Mouse (Mus musculus): Measurements from ENCODE around the gene Scimp. TPM values are rescaled to one million over a fixed set of nuclear protein-coding genes. Genes with fewer than 3 reads are reported as not detected.

Gene Scimp
- polyA plus RNA-seq, 1 experiment from 2014 or later: 0.18 TPM

DNA sequence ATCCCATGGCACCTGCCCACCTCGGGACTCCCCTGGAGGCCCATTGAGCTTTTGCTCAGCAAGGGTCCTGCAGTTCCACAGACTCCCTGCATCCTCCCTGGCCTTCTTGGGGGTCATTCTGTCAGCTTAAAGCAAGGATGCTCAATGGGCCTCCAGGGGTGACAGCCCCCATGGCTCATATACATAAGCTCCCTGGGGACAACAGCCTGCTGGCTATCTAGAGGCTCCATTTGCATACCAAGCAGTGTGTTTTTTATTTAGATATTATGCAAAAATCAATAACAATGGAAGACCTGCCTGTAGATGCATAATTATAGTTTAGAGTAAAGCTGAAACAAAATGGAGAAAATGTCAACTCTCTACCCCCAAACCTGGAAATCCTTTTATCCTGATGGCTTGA lies 3.4 kb downstream of the Scimp start:
- 6% methylated on average over 1 of the region's 1 CpGs for WGBS

DNA sequence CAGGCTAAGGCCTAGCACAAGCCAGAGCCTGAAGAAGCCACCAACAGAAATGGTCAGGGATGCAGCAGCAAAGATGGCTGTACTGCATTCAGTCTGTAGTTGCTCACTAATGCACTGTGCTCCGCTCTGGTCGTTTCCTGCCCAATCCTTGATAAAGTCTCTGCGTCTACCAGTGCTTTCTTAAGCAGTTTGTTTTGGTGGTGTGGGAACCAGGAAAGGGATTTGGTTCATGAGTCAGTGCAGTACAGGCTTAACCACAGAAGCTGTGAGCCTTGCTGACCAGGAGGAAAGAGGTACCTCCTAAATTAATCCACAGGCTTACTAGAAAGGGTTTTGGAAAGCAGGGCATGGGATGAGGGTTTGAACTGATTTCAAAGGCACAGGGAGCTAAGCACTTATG lies 4.3 kb downstream of the Scimp start:
- Histone ChIP-seq H3K9ac (replicated peaks) (no peak overlapping the region), H3K4me3 (replicated peaks) (no peak overlapping the region), H3K36me3 (no peaks in the 10 kb centered on the region), H3K9me3 (replicated peaks) (no peaks in the 10 kb centered on the region), H3K4me1 (no peaks in the 10 kb centered on the region), H3K27me3 (replicated peaks) (no peaks in the 10 kb centered on the region), H3K4me2 (no peak overlapping the region), H3K27ac (replicated peaks) (no peak overlapping the region)
- ATAC-seq (ENCODE audit: low FRiP score): no peak
- 76% methylated on average over 3 of the region's 3 CpGs for WGBS

More for the DNA sequence above, 3.4 kb downstream of the Scimp start:
- ATAC-seq (ENCODE audit: low FRiP score): no peak
- no peaks in the 10 kb centered on the region for H3K4me1 ChIP-seq
- no peak overlapping the region for H3K4me3 ChIP-seq (replicated peaks)
- no peaks in the 10 kb centered on the region for H3K36me3 ChIP-seq
- no peak overlapping the region for H3K27ac ChIP-seq (replicated peaks)
- H3K27me3 ChIP-seq (replicated peaks): no peaks in the 10 kb centered on the region
- H3K4me2 ChIP-seq: no peak overlapping the region
- H3K9ac ChIP-seq (replicated peaks): no peak overlapping the region
- no peaks in the 10 kb centered on the region for H3K9me3 ChIP-seq (replicated peaks)

DNA sequence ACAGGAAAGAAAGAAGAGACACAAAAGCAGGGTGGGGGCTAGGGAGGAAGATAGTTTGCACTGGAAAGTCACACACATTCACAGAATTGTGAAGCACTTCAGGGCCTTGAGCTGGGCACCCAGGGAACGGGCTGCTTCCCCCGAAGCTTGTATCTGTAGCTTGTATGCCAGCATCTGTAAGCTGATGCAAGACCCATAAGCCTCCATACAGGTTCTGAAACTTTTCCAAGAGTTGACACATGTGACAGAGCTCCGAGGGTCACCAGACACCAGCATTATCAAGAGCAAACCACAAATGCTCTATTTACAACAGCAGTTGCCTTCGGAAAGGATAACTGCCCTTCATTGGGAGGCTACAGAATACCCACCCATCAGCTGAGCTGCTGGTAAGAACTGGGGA lies 4.8 kb downstream of the Scimp start:
- ATAC-seq (ENCODE audit: low FRiP score): no peak

DNA sequence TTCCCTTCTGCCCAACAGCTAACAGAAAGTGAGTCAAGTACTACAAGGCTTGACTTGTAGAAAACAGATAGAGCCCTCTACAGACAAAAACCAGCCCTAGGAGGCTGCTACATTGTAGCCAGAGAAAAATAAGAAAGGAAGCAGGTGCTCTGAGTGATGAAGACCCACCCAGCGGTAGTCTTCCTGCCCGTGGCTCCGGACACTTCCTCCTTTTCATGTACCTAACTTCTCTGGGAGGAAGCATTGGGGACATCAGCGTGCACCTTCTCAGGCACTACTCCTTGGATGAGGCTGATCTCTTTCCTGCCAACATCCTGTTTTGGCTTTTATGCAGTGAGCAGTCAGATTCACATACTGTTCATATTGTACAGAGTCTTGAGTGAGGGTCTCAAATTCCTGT lies 5.7 kb downstream of the Scimp start:
- Histone ChIP-seq H3K27ac (replicated peaks) (no peak overlapping the region), H3K9me3 (replicated peaks) (no peaks in the 10 kb centered on the region), H3K4me2 (no peak overlapping the region), H3K4me3 (replicated peaks) (no peak overlapping the region), H3K4me1 (no peaks in the 10 kb centered on the region), H3K27me3 (replicated peaks) (no peaks in the 10 kb centered on the region), H3K36me3 (no peaks in the 10 kb centered on the region), H3K9ac (replicated peaks) (no peak overlapping the region)
- WGBS: 95% methylated on average over 4 of the region's 4 CpGs
- ATAC-seq (ENCODE audit: low FRiP score): no peak

More for the DNA sequence above, 4.8 kb downstream of the Scimp start:
- Histone ChIP-seq H3K9ac (replicated peaks) (no peak overlapping the region), H3K36me3 (no peaks in the 10 kb centered on the region), H3K4me1 (no peaks in the 10 kb centered on the region), H3K27ac (replicated peaks) (no peak overlapping the region), H3K4me3 (replicated peaks) (no peak overlapping the region), H3K27me3 (replicated peaks) (no peaks in the 10 kb centered on the region), H3K4me2 (no peak overlapping the region), H3K9me3 (replicated peaks) (no peaks in the 10 kb centered on the region)
- 88% methylated on average over 4 of the region's 4 CpGs for WGBS

DNA sequence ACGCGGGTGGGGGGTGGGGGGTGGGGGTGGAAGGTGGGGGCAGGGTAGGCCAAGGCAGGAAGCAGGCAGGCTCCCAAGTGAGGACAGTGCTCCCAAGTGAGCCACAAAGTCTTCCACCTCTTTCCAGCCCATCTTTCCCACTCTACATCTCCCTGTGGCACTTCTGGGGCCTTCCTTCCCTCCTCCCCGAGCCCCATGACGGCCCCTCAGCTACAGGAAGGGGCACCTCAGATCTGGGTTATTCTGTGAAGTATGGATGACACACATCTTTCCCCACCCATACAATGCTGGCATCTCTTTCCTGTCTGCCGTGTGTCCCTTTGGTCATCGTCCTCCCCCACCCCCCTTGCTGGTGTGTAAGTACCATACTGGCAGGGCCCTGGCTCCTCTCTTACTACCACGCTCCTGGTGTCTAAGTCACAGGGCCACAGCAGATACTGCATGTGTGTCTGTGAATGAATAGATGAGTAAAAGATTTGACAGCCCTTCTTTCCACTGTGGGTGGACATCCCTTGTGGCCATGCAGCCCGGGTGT lies 6.7 kb downstream of the Scimp start:
- Histone ChIP-seq H3K4me1 (no peaks in the 10 kb centered on the region), H3K4me3 (replicated peaks) (no peak overlapping the region), H3K9ac (replicated peaks) (no peak overlapping the region), H3K27ac (replicated peaks) (no peak overlapping the region), H3K4me2 (no peak overlapping the region), H3K27me3 (replicated peaks) (no peaks in the 10 kb centered on the region), H3K9me3 (replicated peaks) (no peaks in the 10 kb centered on the region), H3K36me3 (no peaks in the 10 kb centered on the region)
- no peak for ATAC-seq (ENCODE audit: low FRiP score)
- WGBS: 83% methylated on average over 8 of the region's 8 CpGs

DNA sequence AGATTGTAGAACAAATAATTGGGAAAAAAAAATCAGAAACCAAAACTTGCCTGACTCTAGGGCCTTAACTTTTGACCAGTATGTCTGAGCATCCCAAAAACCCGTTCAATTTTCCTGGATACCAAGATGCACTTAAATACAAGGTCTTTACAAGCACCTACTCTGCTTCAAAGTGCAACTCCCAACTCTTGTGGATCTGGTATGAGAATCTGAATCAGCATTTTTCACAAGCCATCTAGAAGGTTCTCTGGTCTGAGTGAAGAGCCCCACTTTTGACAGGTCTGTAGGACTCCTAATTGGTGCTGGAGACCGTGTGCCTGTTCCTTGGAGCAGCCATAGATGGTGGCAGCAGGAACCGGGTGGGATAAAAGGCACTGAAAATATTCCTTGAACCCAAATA lies 8.0 kb downstream of the Scimp start:
- H3K4me2 ChIP-seq: no peak overlapping the region
- no peak for ATAC-seq (ENCODE audit: low FRiP score)
- no peaks in the 10 kb centered on the region for H3K4me1 ChIP-seq
- no peak overlapping the region for H3K27ac ChIP-seq (replicated peaks)
- no peak overlapping the region for H3K9ac ChIP-seq (replicated peaks)
- no peaks in the 10 kb centered on the region for H3K36me3 ChIP-seq
- WGBS: 85% methylated on average over 3 of the region's 3 CpGs
- H3K27me3 ChIP-seq (replicated peaks): no peaks in the 10 kb centered on the region
- H3K9me3 ChIP-seq (replicated peaks): no peaks in the 10 kb centered on the region
- no peak overlapping the region for H3K4me3 ChIP-seq (replicated peaks)

DNA sequence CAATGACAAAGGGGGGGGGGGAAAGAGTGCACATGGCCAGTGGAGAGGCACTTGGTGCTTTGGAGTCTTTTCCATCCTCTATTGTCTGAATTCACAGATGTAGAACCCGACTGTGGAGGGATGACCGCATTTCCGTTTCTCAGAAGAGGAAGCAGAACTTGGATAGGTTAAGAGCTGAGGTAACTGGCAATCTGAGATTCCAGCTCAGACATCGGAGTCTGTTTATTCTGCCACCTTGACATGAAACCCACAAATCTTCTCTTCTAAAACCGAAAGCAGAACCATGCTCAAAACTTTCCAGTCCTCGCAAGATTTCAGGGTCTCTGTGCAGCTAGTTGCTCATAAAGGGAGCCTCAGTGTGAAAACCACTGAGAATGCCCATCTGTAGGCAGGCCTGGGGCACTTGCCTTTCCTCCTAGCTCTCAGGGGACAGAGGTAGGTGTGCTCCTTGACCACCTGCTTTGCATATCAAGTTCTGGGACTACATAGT lies 8.6 kb downstream of the Scimp start:
- Histone ChIP-seq H3K4me3 (replicated peaks) (no peak overlapping the region), H3K9ac (replicated peaks) (no peak overlapping the region), H3K36me3 (no peaks in the 10 kb centered on the region), H3K27ac (replicated peaks) (no peak overlapping the region), H3K9me3 (replicated peaks) (no peaks in the 10 kb centered on the region), H3K27me3 (replicated peaks) (no peaks in the 10 kb centered on the region), H3K4me1 (no peaks in the 10 kb centered on the region), H3K4me2 (no peak overlapping the region)
- 86% methylated on average over 6 of the region's 6 CpGs for WGBS
- ATAC-seq (ENCODE audit: low FRiP score): no peak

DNA sequence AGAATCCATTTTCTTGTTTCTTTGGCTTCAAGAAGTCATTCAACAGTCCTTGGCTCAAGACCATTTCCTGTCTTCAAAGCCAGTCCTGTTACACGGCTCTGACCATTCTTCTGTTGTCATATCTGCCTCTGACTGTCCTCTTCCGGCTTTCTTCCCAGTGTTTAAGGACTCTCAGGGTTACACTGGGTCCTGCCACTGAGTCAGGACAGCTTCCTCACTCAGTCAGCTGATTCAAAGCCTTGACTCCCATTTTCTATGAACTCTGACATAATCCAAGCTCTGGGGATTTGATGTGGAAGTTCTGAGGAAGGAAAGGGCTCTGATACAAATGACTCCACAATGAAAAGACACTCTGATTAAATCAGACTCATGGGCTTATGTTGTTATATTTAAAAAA lies 9.5 kb downstream of the Scimp start:
- H3K36me3 ChIP-seq: no peaks in the 10 kb centered on the region
- H3K9me3 ChIP-seq (replicated peaks): no peaks in the 10 kb centered on the region
- no peak for ATAC-seq (ENCODE audit: low FRiP score)
- H3K27me3 ChIP-seq (replicated peaks): no peaks in the 10 kb centered on the region
- no peak overlapping the region for H3K27ac ChIP-seq (replicated peaks)
- no peak overlapping the region for H3K9ac ChIP-seq (replicated peaks)
- no peak overlapping the region for H3K4me2 ChIP-seq
- WGBS: 77% methylated on average over 2 of the region's 2 CpGs
- no peak overlapping the region for H3K4me3 ChIP-seq (replicated peaks)
- no peaks in the 10 kb centered on the region for H3K4me1 ChIP-seq

DNA sequence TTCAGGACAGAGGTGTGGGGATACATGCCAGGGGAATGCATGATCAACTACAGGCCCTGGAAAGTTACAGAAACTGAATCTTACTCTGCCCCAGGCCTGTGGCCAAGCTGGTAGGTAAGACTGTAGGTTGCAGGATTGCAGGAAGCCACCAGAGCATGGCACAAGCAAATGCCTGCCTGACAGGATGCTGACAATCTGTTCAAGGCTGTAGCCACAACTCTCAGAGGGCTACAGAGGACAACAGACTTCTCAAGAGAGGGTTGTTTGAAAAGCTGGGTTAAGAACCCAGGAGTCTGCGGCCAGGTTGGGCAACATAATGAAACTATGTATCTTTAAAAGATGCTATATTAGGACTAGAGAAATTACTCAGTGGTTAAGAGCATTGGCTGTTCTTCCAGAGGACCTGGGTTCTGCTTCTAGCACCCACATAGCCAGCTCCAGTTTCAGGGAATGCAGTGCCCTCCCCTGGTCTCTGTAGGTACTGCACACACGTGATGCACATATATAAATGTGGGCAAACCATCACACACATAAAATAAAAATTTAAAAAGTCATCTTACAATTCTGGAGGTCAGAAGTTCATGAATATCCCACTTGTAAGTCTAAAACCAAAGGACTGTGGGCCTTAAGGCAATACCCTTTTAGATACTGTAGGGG lies 10.1 kb downstream of the Scimp start:
- Histone ChIP-seq H3K27ac (replicated peaks) (no peak overlapping the region), H3K4me2 (no peak overlapping the region), H3K4me1 (no peaks in the 10 kb centered on the region), H3K9me3 (replicated peaks) (no peaks in the 10 kb centered on the region), H3K9ac (replicated peaks) (no peak overlapping the region), H3K4me3 (replicated peaks) (no peak overlapping the region), H3K27me3 (replicated peaks) (no peaks in the 10 kb centered on the region), H3K36me3 (no peaks in the 10 kb centered on the region)
- WGBS: 94% methylated on average over 2 of the region's 2 CpGs
- no peak for ATAC-seq (ENCODE audit: low FRiP score)

DNA sequence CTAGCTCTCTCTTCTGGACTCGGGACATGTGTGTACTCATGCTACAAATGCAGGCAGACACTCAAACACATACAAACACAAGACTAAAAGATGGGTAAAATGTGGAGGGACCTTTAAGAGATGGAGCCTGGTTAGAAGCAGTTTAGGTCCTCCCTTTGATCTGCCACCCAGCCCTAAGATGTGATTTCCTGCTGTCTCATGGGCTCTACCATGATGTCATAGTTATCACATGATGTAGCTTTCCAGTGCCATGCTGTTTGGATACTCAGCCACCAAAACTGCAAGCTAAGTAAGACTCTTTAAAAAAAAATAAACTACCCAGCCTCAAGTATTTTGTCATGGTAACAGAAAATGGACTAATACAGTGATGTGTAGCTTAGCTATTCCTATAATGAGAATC lies 20.0 kb downstream of the Scimp start:
- H3K4me1 ChIP-seq: no peaks in the 10 kb centered on the region
- H3K4me3 ChIP-seq (replicated peaks): no peak overlapping the region

DNA sequence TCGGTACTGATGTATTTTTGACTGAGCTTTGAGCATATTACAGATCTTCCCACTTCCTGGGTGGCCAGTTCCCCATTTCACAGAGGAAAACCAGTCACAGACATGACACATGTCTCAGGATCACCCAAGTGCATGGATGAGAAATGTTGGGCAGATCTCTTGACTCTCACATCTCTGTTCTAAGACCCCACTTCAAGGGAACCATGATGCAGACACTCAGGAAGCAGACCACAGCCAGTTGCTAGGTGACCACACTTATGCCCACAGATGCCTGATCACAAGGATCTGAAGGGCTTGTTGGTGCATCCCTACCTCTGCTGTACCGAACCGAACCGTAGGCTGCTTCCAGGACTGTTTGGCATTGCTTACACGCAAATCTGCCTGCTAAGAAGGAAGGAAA lies 20.7 kb downstream of the Scimp start:
- H3K27me3 ChIP-seq (replicated peaks): no peaks in the 10 kb centered on the region
- no peak for ATAC-seq (ENCODE audit: low FRiP score)
- no peaks in the 10 kb centered on the region for H3K36me3 ChIP-seq
- WGBS: 81% methylated on average over 5 of the region's 5 CpGs
- no peak overlapping the region for H3K9ac ChIP-seq (replicated peaks)
- no peak overlapping the region for H3K4me3 ChIP-seq (replicated peaks)
- H3K4me2 ChIP-seq: no peak overlapping the region
- no peaks in the 10 kb centered on the region for H3K9me3 ChIP-seq (replicated peaks)
- no peak overlapping the region for H3K27ac ChIP-seq (replicated peaks)
- no peaks in the 10 kb centered on the region for H3K4me1 ChIP-seq

More for the DNA sequence above, 20.0 kb downstream of the Scimp start:
- Histone ChIP-seq H3K27ac (replicated peaks) (no peak overlapping the region), H3K9me3 (replicated peaks) (no peaks in the 10 kb centered on the region), H3K36me3 (no peaks in the 10 kb centered on the region), H3K4me2 (no peak overlapping the region), H3K27me3 (replicated peaks) (no peaks in the 10 kb centered on the region), H3K9ac (replicated peaks) (no peak overlapping the region)
- 92% methylated on average over 1 of the region's 1 CpGs for WGBS
- no peak for ATAC-seq (ENCODE audit: low FRiP score)

DNA sequence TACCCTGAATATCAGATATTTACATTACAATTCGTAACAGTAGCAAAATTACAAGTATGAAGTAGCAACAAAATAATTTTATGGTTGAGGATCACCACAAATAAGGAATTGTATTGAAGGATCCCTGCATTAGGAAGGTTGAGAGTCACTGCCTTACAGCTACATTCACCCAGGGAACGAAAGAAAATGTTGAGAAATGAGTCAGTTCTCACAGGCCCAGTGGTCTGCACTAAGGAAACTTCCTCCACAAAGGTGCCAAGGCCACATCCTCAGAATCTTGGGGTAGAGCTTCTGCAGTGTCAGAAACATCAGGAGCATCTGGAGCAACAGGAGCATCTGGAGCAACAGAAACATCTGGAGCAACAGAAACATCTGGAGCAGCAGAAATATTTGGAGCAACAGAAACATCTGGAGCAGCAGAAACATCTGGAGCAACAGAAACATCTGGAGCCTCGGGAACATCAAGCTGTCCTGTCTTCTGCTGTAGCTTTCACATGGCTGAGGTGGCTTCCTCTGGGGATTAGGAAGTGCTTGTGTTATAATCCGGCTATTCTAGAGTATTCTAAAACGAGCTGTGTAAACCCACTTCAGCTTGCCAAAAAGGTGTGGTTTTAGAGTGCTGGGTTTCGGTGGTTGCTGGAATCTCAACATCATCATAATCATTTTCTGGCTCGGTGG lies 21.4 kb downstream of the Scimp start:
- no peak for ATAC-seq (ENCODE audit: low FRiP score)
- H3K9ac ChIP-seq (replicated peaks): no peak overlapping the region
- no peak overlapping the region for H3K4me3 ChIP-seq (replicated peaks)
- no peaks in the 10 kb centered on the region for H3K4me1 ChIP-seq
- H3K27ac ChIP-seq (replicated peaks): no peak overlapping the region
- H3K9me3 ChIP-seq (replicated peaks): no peaks in the 10 kb centered on the region
- H3K27me3 ChIP-seq (replicated peaks): no peaks in the 10 kb centered on the region
- 81% methylated on average over 7 of the region's 7 CpGs for WGBS
- no peak overlapping the region for H3K4me2 ChIP-seq
- no peaks in the 10 kb centered on the region for H3K36me3 ChIP-seq
